ENCODE assay signal across 8 mouse cellular contexts in genomic region chr7:51878730-51879129, GRCm38 (mm10). TPM values are rescaled to one million over a fixed set of nuclear protein-coding genes. Genes with fewer than 3 reads are reported as not detected.
A peak's percentile ranks its signal among the peaks of the same experiment; 100 is the strongest.
DNase-seq lines count a peak whose midpoint lies in the region; ATAC-seq and TF ChIP-seq lines count a peak whose summit lies in the region.

No protein-coding gene starts in this region.

- peak overlapping the region; percentile 81 for H3K4me2 ChIP-seq in liver, embryonic 11.5 days
- H3K4me2 ChIP-seq in stomach, postnatal 0 days (replicated peaks; ENCODE audit: low read depth), result peak overlapping the region; percentile 82

- no peaks in the 10 kb centered on the region; the same call in 1 of the 2 replicates for H3K27me3 ChIP-seq in cerebellum, adult 2 months (ENCODE audit: control insufficient read depth, insufficient read depth, low read length)
- H3K27me3 ChIP-seq in testis, adult 2 months (ENCODE audit: control insufficient read depth, insufficient read depth, low read length), result no peaks in the 10 kb centered on the region
- no peaks in the 10 kb centered on the region for H3K27me3 ChIP-seq in liver, embryonic 11.5 days (replicated peaks; ENCODE audit: control insufficient read depth, insufficient read depth, low read length)
- no peaks in the 10 kb centered on the region for H3K27me3 ChIP-seq in stomach, postnatal 0 days (ENCODE audit: control insufficient read depth, insufficient read depth, low read length)

- no peak for DNase-seq in cerebellum, adult 2 months
- no peak for DNase-seq in cerebellum, adult 11-12 months
- DNase-seq in testis, postnatal 10 days (ENCODE audit: low spot score), result no peak
- no peak for DNase-seq in liver, embryonic 11.5 days (ENCODE audit: low spot score)
- DNase-seq in stomach, postnatal 0 days (ENCODE audit: low spot score), result no peak
- DNase-seq in thymus, postnatal 0 days (ENCODE audit: low spot score), result no peak
- DNase-seq in spleen, adult 12 weeks (ENCODE audit: low spot score), result no peak

- ATAC-seq in liver, embryonic 11.5 days (replicated peaks; ENCODE audit: low FRiP score), result no peak
- no peak for ATAC-seq in stomach, postnatal 0 days (ENCODE audit: low FRiP score, low TSS enrichment)

- no peaks in the 10 kb centered on the region for H3K4me1 ChIP-seq in cerebellum, adult 2 months (ENCODE audit: control insufficient read depth, insufficient read depth, low read length)
- H3K4me1 ChIP-seq in testis, adult 2 months (ENCODE audit: control insufficient read depth, insufficient read depth, low read length), result peaks cover 6% of the 10 kb centered on the region
- H3K4me1 ChIP-seq in liver, embryonic 11.5 days (replicated peaks; ENCODE audit: control insufficient read depth, insufficient read depth, low read length), result peaks cover 6% of the 10 kb centered on the region
- H3K4me1 ChIP-seq in stomach, postnatal 0 days (replicated peaks; ENCODE audit: control insufficient read depth, insufficient read depth), result no peaks in the 10 kb centered on the region

- WGBS in cerebellum, adult 2 months, result 10% methylated on average over 8 of the region's 8 CpGs
- 7% methylated on average over 8 of the region's 8 CpGs for WGBS in liver, embryonic 11.5 days
- WGBS in stomach, postnatal 0 days, result 5% methylated on average over 8 of the region's 8 CpGs

- TF ChIP-seq EP300 in stomach, postnatal 0 days (optimal IDR thresholded peaks at IDR 0.05), result no peak

- H3K9me3 ChIP-seq in liver, embryonic 11.5 days (ENCODE audit: control insufficient read depth, low read length), result no peaks in the 10 kb centered on the region
- H3K9me3 ChIP-seq in stomach, postnatal 0 days (ENCODE audit: control insufficient read depth, low read length), result no peaks in the 10 kb centered on the region

- no peak for TF ChIP-seq POLR2A in cerebellum, adult 2 months (IDR thresholded peaks at IDR 0.05; ENCODE audit: borderline replicate concordance, insufficient read depth, low read length)
- no peak for TF ChIP-seq POLR2A in testis, adult 2 months (IDR thresholded peaks at IDR 0.05; ENCODE audit: control insufficient read depth, low read depth, low read length)

- H3K9ac ChIP-seq in liver, embryonic 11.5 days (ENCODE audit: low read depth, low read length), result peak overlapping the region; percentile 67
- peak overlapping the region; percentile 64 for H3K9ac ChIP-seq in stomach, postnatal 0 days (ENCODE audit: low read length)

- no peaks in the 10 kb centered on the region for H3K36me3 ChIP-seq in testis, adult 2 months (ENCODE audit: control insufficient read depth, insufficient read depth, low read length)
- H3K36me3 ChIP-seq in liver, embryonic 11.5 days (ENCODE audit: control insufficient read depth, insufficient read depth, low read length), result no peaks in the 10 kb centered on the region
- no peaks in the 10 kb centered on the region for H3K36me3 ChIP-seq in stomach, postnatal 0 days (ENCODE audit: control insufficient read depth, insufficient read depth, low read length)

- no peak for TF ChIP-seq CTCF in cerebellum, adult 2 months (IDR thresholded peaks at IDR 0.05; ENCODE audit: borderline replicate concordance, insufficient read depth, low read depth, low read length)
- TF ChIP-seq CTCF in testis, adult 2 months (IDR thresholded peaks at IDR 0.05; ENCODE audit: control insufficient read depth, insufficient read depth, insufficient replicate concordance, low read depth, low read length), result no peak
- TF ChIP-seq CTCF in stomach, postnatal 0 days (IDR thresholded peaks at IDR 0.05; ENCODE audit: low read depth), result no peak

- no peak overlapping the region for H3K27ac ChIP-seq in cerebellum, adult 2 months (ENCODE audit: insufficient read depth, low read length)
- H3K27ac ChIP-seq in testis, adult 2 months (ENCODE audit: control insufficient read depth, insufficient read depth, low read depth, low read length), result no peak overlapping the region
- H3K27ac ChIP-seq in liver, embryonic 11.5 days (ENCODE audit: low read depth, low read length), result peak overlapping the region; percentile 38; the same call in 1 of the 2 replicates
- H3K27ac ChIP-seq in stomach, postnatal 0 days (replicated peaks), result peak overlapping the region; percentile 80

- peak overlapping the region; percentile 43 for H3K4me3 ChIP-seq in cerebellum, adult 2 months (replicated peaks; ENCODE audit: insufficient read depth, low read depth, low read length)
- peak overlapping the region; percentile 62; the same call in 1 of the 2 replicates for H3K4me3 ChIP-seq in testis, adult 2 months (ENCODE audit: control insufficient read depth, low read depth, low read length)
- H3K4me3 ChIP-seq in liver, embryonic 11.5 days (ENCODE audit: low read depth, low read length), result peak overlapping the region; percentile 51
- peak overlapping the region; percentile 45 for H3K4me3 ChIP-seq in stomach, postnatal 0 days (ENCODE audit: low read depth, low read length)

RNA-seq across cellular contexts. Expression of gene Fancf, which starts 16.7 kb away (rescaled TPM):
- polyA plus RNA-seq in cerebellum, adult 2 months (2012; rRNA removed), result 6.1 and 6.9 TPM in 2 replicates
- polyA plus RNA-seq in testis, adult 2 months (2012; rRNA removed), result 1.3 and 1.7 TPM in 2 replicates
- polyA plus RNA-seq in liver, embryonic 11.5 days (2014; fragmentation: Nextera tagmentation; extraction: Ambion mirVana), result 17.5 and 18.4 TPM in 2 replicates
- polyA plus RNA-seq in stomach, postnatal 0 days (2015; fragmentation: Nextera tagmentation; extraction: Ambion mirVana), result 4.6 and 5.3 TPM in 2 replicates
- polyA plus RNA-seq in thymus, postnatal 0 days (2015; fragmentation: Nextera tagmentation; extraction: Ambion mirVana), result 9.8 and 9.9 TPM in 2 replicates

RNA-seq across cellular contexts. Expression of gene Gas2, which starts 16.9 kb away (rescaled TPM):
- polyA plus RNA-seq in cerebellum, adult 2 months (2012; rRNA removed), result 9.8 and 11.1 TPM in 2 replicates
- 3.9 and 4.7 TPM in 2 replicates for polyA plus RNA-seq in testis, adult 2 months (2012; rRNA removed)
- polyA plus RNA-seq in liver, embryonic 11.5 days (2014; fragmentation: Nextera tagmentation; extraction: Ambion mirVana), result 13.3 and 14.4 TPM in 2 replicates
- 5.0 and 5.2 TPM in 2 replicates for polyA plus RNA-seq in stomach, postnatal 0 days (2015; fragmentation: Nextera tagmentation; extraction: Ambion mirVana)
- 9.9 and 10.5 TPM in 2 replicates for polyA plus RNA-seq in thymus, postnatal 0 days (2015; fragmentation: Nextera tagmentation; extraction: Ambion mirVana)

Comparison
In these comparisons a context has a peak if more than half of its experiments do, and no peak if none do; other contexts are left out.
1. H3K27ac ChIP-seq: peak in liver, embryonic 11.5 days (single experiment) and stomach, postnatal 0 days (single experiment); none in cerebellum, adult 2 months (single experiment) and testis, adult 2 months (single experiment).
2. Peak in every context shown above with its lines, with median percentiles within 50 percentile points of each other: H3K4me3 ChIP-seq.